Mouse (Mus musculus): Measurements from ENCODE around the gene Olfr1393.

Gene Olfr1393

GRCm38 (mm10) chr11:49278222-49278621 lies at the start of gene Olfr1393:
TSS of gene Olfr1393 (plus strand) at chr11:49278304.
- DNase-seq, result no peak

GRCm38 (mm10) chr11:49232781-49233180 lies 45.3 kb upstream of the Olfr1393 start:
- no peak for DNase-seq

- DNase-seq, result no peak
These were observed 42.5 kb upstream of the Olfr1393 start for GRCm38 (mm10) chr11:49235459-49236207.

GRCm38 (mm10) chr11:49236891-49237290 lies 41.2 kb upstream of the Olfr1393 start:
- no peak for DNase-seq

- no peak for DNase-seq
These were observed 40.6 kb upstream of the Olfr1393 start for GRCm38 (mm10) chr11:49237532-49237931.

GRCm38 (mm10) chr11:49240310-49240709 lies 37.8 kb upstream of the Olfr1393 start:
- DNase-seq, result no peak

- no peak for DNase-seq
These were observed 37.2 kb upstream of the Olfr1393 start for GRCm38 (mm10) chr11:49240874-49241273.

- DNase-seq, result no peak
These were observed 36.6 kb upstream of the Olfr1393 start for GRCm38 (mm10) chr11:49241471-49241870.

- no peak for DNase-seq
These were observed 35.0 kb upstream of the Olfr1393 start for GRCm38 (mm10) chr11:49242944-49243626.

GRCm38 (mm10) chr11:49243727-49244594 lies 34.1 kb upstream of the Olfr1393 start, which contains the start of gene Mgat1:
TSS of gene Mgat1 (plus strand) at chr11:49244191.
- DNase-seq, result peak; percentile 80

GRCm38 (mm10) chr11:49244595-49244930 lies 33.5 kb upstream of the Olfr1393 start:
- no peak for DNase-seq

- no peak for DNase-seq
These were observed 32.9 kb upstream of the Olfr1393 start for GRCm38 (mm10) chr11:49245176-49245575.

- DNase-seq, result no peak
These were observed 32.3 kb upstream of the Olfr1393 start for GRCm38 (mm10) chr11:49245634-49246415.

- no peak for DNase-seq
These were observed 31.6 kb upstream of the Olfr1393 start for GRCm38 (mm10) chr11:49246523-49246922.

- DNase-seq, result no peak
These were observed 30.8 kb upstream of the Olfr1393 start for GRCm38 (mm10) chr11:49247255-49247654.

GRCm38 (mm10) chr11:49248226-49248973 lies 29.7 kb upstream of the Olfr1393 start:
- no peak for DNase-seq

- DNase-seq, result no peak
These were observed 29.0 kb upstream of the Olfr1393 start for GRCm38 (mm10) chr11:49248974-49249700.

- DNase-seq, result no peak
These were observed 28.2 kb upstream of the Olfr1393 start for GRCm38 (mm10) chr11:49249811-49250421.

GRCm38 (mm10) chr11:49250422-49251379 lies 27.4 kb upstream of the Olfr1393 start:
- DNase-seq, result peak; percentile 58
